Mouse (Mus musculus): Measurements from ENCODE around the gene Myl4. TPM values are rescaled to one million over a fixed set of nuclear protein-coding genes. Genes with fewer than 3 reads are reported as not detected.
"Not testable (repeated sequence)": the region's sequence is repeated elsewhere in the genome, so short reads cannot be mapped to it uniquely, and the experiment has no call there.

Myl4 gene
- 2.2 and 5.2 TPM in 2 replicates for total RNA-seq (2014; fragmentation: Nextera tagmentation)
- total RNA-seq (2017): 1.2 and 1.6 TPM in 2 replicates

DNA sequence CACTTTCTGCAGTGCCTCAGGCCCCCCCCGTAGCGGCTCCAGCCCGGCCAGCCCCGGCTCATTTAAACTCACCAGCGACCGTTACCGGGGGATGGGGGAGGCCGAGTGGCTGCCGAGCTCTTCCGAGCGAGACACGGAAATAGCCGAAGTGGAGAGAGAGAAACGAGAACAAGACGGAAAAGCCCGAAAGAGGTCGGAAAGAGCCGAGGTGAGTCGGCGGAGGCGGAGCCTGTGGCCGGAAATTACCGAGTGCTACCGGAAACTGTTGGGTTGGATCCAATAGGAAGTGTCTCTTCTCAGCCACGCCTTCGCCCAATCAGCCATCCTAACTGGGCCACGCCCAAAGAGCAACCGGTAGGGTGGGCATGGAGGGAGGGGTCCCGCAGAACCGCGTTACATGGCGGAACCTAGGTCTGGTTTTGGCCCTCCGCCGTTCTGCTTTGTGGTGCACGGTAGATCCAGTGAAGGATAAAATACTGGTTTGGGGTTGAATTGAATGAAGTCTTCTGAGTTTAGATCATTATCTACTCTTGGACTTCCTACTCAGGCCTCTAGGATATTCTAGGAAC lies at the start of gene Myl4, which contains the start of gene Cdc27:
Gene Myl4, plus strand, starts transcription at position 258 of the 569 bp plus-strand sequence.
Gene Cdc27, minus strand, starts transcription at position 215 of the 569 bp plus-strand sequence.
- peak; percentile 91 for ATAC-seq (replicated peaks; ENCODE audit: poor library complexity, severe bottlenecking)

- ATAC-seq (replicated peaks; ENCODE audit: poor library complexity, severe bottlenecking): no peak
Measured at GRCm38 (mm10) chr11:104508455-104508854, 42.0 kb upstream of the Myl4 start.

DNA sequence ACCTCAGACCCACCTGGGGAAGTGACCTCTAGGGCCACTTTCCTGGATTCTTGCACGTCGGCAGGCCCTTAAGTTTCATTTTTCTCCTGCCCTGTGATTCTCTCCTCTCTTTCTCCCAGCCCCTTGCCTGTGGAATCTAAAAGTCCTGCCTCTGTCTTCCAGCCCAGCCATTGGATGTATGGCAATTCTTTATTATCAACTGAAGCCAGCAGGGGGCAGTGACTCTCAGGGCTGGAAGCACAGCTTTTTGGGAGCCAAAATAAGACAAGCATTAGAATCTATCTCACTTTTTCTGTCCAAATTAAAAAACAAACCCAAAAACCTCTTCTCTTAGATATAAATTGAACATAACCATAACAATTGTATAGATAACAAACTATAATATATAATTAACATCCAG lies 39.9 kb upstream of the Myl4 start:
- peak; percentile 42; the same call in 1 of the 2 replicates for ATAC-seq (replicated peaks; ENCODE audit: poor library complexity, severe bottlenecking)

- ATAC-seq (replicated peaks; ENCODE audit: poor library complexity, severe bottlenecking): no peak
Measured at GRCm38 (mm10) chr11:104512436-104512835, 38.0 kb upstream of the Myl4 start.

DNA sequence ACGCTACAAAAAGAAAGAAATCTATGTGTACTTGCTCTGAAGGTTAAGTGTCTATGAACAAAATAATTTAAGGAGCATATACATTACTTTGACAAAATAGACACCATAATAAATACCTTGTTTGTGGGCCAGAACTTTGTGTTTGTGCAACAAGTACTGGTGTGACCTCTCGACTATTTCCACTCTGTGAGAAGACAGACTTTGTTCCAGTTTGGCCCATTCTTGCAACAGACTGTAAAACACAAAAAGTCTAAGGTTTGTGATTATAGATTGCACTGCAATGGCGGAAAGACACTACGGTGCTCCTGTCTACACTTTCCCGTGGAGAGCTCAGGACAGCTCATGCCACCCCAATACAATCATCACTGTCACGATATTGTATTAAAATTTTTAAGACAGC lies 24.5 kb upstream of the Myl4 start:
- ATAC-seq (replicated peaks; ENCODE audit: poor library complexity, severe bottlenecking): no peak

GRCm38 (mm10) chr11:104536843-104537242 lies 13.6 kb upstream of the Myl4 start:
- ATAC-seq (replicated peaks; ENCODE audit: poor library complexity, severe bottlenecking): no peak

DNA sequence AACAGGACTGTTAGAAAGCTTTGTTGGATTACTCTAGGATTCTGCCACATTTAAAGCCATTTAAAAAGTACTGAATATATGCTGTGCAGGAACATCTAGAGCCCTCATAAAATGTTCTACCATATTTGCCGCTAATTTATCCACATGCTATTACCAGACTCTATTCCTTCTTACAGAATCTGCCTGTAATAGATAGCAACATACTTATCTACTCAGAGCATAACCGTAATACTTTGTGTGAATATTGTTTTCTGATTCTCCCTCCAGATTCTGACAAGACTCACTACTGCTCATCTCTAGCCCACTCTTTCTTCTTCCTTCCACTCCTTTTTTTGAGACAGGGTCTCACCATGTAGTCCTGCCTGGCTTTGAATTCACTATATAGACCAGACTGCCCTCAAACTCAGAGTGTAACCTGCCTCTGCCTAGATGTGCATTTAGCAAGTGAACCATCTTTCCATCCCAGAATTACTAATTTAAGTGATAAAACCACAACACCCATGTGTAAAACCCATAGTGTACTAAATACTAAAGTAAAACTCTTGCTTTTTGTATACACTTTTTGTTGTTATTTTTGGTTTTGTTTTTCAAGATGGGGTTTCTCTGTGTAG lies 12.4 kb upstream of the Myl4 start:
- ATAC-seq (replicated peaks; ENCODE audit: poor library complexity, severe bottlenecking): no peak

DNA sequence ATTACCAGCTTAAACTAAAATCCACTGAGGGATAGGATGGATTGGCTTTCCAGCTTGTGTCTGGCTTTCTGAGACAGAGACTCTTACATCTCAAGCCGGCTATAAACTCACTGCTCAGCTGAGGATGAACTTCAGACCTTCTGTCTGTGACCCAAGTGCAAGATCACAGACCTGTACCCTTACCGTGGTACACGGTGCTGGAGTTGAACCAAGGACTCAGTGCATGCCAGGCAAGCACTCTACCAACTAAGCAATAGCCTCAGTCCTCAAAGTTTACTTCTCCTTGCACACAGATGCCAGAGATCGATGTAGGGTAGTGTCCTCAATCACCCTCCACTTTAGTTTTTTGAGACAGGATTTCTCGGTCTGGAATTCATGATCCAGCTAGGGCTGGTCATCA lies 10.7 kb upstream of the Myl4 start:
- no peak for ATAC-seq (replicated peaks; ENCODE audit: poor library complexity, severe bottlenecking)

DNA sequence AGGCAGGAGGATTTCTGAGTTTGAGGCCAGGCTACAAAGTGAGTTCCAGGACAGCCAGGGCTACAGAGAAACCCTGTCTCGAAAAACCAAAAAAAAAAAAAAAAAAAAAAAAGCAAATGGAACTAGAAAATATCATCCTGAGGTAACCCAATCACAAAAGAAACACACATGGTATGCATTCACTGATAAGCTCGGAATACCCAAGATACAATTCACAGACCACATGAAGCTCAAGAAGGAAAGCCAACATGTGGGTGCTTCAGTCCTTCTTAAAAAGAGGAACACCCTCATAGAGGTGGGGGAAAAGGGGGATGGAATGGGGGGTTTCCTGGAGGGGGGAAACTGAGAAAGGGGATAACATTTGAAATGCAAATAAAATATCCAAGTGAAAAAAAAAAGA lies 7.1 kb upstream of the Myl4 start:
- not testable (repeated sequence) for ATAC-seq (replicated peaks; ENCODE audit: poor library complexity, severe bottlenecking)

GRCm38 (mm10) chr11:104544507-104544906 lies 6.0 kb upstream of the Myl4 start:
- ATAC-seq (replicated peaks; ENCODE audit: poor library complexity, severe bottlenecking): no peak

DNA sequence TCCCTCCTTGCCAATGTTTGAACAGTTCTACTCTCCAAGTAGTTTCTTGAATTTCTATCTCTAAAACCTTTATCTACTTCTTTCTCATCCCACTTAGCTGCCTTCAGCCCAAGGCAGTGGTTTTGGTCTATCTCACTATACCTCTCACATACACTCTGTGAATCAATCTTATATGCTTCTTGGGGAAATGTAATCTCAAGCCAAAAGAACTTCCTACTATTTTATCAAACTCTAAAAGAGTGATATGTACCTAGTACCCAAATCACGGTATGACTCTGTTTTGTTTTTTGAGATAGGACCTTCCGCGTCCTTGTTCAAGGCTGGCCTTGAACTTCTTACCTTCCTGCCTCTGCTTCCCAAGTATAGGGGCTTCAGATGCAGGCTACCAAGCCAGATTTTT lies 3.0 kb upstream of the Myl4 start:
- ATAC-seq (replicated peaks; ENCODE audit: poor library complexity, severe bottlenecking): no peak

DNA sequence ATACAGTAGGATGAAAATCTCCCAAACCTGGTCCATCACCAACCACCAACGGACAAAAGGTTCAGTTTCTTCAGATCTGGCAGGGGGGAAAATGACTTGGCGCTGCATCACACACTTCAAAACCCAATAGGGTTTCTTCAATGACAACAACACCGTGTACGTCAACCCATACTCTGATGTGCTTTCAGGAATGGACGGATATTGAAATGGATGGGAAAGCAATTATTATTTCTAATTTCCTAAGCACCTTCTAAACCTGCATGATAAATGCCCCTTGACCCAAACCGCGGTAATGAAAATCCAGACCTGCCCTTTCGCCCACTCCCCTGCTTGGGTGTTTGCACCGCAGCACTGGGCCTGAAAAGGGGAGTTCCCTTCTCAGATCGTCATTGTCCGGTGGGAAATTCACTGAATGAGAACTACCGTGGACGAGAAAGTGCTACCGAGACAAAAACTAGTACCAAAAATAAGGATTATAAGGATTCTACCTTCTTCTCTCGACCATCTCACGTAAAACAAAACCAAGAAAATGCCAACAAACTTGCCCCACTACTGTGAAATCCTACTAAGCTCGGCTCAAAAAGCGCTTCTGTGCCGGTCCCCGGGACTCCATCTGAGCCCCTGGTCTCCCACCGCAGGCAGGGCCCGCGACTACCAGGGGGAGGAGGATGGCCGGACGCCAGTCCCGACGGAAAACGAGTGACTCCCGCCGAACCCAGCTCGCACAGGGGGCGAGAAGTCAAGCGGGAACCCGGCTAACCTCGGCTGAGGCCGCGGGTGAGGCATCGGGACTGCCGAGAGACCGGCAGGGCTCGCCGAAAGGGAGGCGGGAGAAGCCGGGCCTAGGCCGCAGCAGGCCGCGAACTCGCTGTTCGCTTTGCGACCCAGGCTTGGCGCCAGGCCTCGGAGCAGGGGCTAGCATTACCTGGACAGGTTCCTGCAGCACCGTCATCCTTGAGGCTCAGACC lies 741 bp upstream of the Myl4 start:
- ATAC-seq (replicated peaks; ENCODE audit: poor library complexity, severe bottlenecking): peak; percentile 61

- no peak for ATAC-seq (replicated peaks; ENCODE audit: poor library complexity, severe bottlenecking)
Measured at GRCm38 (mm10) chr11:104558065-104558464, 7.6 kb downstream of the Myl4 start.

DNA sequence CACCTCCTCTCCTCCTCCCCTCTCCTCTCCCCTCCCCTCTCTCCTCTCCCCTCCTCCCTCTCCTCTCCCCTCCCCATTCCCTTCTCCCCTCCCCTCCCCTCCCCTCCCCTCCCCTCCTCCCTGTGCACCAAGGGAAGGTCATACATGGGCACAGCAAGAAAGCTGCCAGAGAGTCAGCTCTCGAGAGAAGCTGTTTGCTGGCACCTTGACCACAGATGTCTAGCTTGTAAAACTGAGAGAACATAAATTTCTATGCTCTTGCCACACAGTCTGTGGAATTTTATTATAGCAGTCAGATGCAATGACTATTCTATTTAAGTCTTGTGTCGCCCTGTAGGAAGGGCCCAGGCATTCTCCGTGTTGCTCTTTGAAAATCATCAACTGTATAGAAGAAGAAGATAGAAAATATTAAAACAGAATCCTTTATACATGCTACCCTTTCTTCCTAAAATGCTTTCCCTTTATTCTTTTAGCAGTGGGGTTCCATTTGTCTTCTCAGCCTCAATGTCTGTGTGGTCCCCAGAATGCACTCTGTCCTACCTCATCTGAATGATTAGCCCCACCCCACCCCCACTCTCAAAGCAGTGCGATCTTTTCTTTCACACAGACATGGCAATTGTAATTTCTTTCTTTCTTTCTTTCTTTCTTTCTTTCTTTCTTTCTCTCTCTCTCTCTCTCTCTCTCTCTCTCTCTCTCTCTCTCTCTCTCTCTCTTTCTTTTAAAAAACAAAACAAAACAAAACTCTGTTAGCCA lies 8.4 kb downstream of the Myl4 start:
- no peak for ATAC-seq (replicated peaks; ENCODE audit: poor library complexity, severe bottlenecking)

DNA sequence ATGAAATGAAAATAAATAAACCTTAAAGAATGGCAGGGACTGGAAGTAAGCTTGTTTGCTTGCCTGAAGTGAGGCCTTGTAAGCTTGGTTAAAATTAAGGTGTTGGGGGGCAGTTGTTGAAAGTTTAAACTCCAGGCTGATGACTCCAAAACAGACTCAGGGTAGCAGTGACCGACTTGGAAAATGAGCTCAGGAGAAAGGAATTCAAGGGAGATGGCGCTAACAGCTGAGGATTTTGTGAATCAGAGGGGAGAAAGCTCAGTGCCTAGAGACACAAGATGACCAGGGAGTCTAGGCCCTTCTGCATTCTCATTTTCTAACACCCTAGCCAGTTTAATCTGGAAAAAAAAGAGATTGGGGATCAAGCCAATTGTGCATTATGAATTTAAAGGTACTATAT lies 10.5 kb downstream of the Myl4 start:
- no peak for ATAC-seq (replicated peaks; ENCODE audit: poor library complexity, severe bottlenecking)

DNA sequence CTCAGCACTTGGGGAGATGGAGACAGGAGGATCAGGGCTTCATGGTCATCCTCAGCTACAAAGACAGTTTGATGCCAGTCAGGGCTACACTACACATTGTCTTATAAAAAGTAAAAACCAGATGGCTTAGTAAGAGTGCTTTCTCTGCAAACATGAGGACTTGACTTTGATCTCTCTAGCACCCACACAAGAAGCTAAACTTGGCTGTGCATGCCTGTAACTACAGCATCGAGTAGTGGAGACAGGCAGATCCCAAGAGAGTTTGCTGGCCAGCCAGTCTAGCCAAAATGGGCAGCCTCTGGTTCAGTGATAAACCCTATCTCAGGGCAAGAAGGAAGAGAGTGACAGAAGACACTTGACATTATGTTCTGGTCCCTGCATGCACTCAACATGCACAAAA lies 13.0 kb downstream of the Myl4 start:
- no peak for ATAC-seq (replicated peaks; ENCODE audit: poor library complexity, severe bottlenecking)

- ATAC-seq (replicated peaks; ENCODE audit: poor library complexity, severe bottlenecking): peak; percentile 91
Measured at GRCm38 (mm10) chr11:104565172-104565571, 14.7 kb downstream of the Myl4 start.

DNA sequence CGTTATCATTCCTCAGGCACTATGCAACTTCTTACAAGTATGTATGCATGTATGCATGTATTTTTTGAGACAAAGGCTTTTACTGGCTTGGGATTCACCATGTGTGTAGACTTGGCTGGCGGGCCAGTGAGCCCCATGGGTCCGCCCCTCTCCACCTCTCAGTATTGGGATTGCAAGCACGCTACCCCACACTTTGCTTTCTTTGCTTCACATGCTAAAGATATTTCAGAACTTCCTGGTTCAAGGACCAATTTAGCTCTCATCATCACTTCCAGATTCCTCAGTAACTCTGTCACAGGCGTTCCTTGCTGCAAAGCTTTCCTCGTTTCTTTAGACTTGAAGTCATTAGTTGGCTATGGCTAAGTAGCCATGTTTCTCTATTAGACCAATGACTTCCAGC lies 15.6 kb downstream of the Myl4 start:
- ATAC-seq (replicated peaks; ENCODE audit: poor library complexity, severe bottlenecking): no peak

DNA sequence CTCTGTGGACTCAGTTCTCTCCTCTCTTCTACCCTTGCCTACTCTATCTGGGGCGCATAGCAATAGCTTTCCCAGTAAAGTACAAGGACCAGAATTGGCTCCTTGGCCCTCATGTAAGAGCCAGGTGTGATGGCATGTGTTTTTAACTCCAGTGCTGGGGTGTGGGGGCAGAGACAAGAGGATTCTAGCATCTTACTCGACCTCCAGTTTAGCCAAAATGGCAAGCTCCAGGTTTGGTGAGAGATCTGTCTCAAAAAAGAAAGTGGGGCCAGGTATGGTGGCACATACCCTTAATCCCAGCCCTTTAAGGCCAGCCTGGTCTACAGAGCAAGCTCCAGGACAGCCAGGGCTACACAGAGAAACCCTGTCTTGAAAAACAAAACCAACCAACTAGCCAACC lies 16.3 kb downstream of the Myl4 start:
- no peak for ATAC-seq (replicated peaks; ENCODE audit: poor library complexity, severe bottlenecking)

GRCm38 (mm10) chr11:104567736-104568135 lies 17.3 kb downstream of the Myl4 start:
- no peak for ATAC-seq (replicated peaks; ENCODE audit: poor library complexity, severe bottlenecking)
